Mouse (Mus musculus): ENCODE data around the gene Spcs2. TPM values are rescaled to one million over a fixed set of nuclear protein-coding genes. Genes with fewer than 3 reads are reported as not detected.
A peak's percentile ranks its signal among the peaks of the same experiment; 100 is the strongest.

Spcs2 gene
- polyA plus RNA-seq, 1 experiment: 101 TPM

DNA sequence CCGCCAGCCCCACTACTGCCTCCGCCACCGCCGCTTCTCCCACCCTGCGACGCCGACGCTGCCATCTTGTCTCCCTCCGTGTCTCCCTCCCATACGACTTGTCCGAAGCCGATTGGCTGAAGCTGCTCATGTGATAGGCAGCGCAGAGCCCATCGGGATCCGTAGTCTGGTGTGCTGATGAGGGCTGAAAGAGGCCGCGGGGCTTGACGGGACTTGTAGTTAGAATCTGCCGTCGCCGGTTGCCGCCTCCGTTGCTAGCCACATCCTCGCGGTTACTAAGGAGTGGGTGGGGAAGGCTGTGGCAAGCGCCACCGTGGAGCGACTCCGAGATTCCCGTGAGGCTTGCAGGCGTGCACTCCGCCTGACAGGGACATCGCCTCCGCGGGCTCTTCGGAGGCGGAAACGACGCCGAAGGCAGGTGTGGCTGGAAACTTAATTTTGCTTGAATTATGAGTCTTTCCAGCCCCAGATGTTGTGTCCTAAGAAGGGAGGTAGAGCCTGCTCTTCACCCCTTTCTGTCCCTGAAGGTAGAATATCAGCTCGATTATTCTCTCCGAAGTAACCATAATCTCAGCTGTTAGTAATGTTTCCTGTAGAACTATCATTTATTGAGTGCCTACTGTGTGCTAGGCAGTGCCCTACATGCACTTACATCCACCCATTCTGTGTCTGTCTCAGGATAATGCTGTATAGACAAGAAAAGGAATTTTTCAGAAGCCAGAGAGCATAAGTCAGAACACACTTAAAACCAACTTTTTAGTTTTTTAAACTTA, 4.3 kb downstream of the Spcs2 start, which contains the start of gene Xrra1:
TSS of gene Xrra1 (plus strand) at position 304 of the 773 bp plus-strand sequence.
- DNase-seq (ENCODE audit: low read depth): peak; percentile 100
- peak; percentile 77 for TF ChIP-seq POLR2A (IDR thresholded peaks at IDR 0.05; ENCODE audit: borderline replicate concordance, extremely low read depth, insufficient read depth, insufficient read length, poor library complexity, severe bottlenecking)
- TF ChIP-seq CTCF (IDR thresholded peaks at IDR 0.05; ENCODE audit: borderline replicate concordance, extremely low read depth, insufficient read depth, insufficient read length): no peak

GRCm38 (mm10) chr7:99858175-99858812, 5.0 kb downstream of the Spcs2 start:
- DNase-seq (ENCODE audit: low read depth): no peak
- TF ChIP-seq POLR2A (IDR thresholded peaks at IDR 0.05; ENCODE audit: borderline replicate concordance, extremely low read depth, insufficient read depth, insufficient read length, poor library complexity, severe bottlenecking) (no peak), CTCF (IDR thresholded peaks at IDR 0.05; ENCODE audit: borderline replicate concordance, extremely low read depth, insufficient read depth, insufficient read length) (no peak)

DNA sequence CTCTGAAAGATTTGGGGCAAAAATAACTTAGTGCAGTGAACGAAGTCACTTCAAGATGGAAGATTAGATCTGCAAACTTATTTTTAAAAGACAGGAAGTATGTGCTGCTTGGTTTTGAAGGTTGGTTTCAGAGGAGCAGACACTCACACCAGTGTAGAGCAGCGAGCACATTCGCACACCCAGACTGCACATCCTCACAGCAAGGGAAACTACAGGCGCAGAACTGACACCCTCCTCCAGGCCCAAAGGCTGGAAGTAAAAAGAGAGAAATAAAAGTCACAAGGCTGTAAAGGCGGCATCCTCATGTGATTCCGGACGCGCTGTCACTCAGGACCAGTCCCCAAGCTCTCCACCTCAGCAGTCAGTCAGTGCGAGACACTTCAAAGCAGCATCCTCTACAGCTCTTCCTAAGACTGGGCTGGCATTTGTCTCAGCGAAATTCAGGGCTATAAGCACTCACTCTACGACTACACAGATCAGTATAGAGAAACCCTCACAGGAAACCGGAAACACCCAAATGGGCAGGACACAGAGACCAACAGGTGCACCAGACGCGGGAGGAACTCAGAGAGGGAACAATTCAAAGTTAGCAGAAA, 6.9 kb downstream of the Spcs2 start:
- no peak for TF ChIP-seq CTCF (IDR thresholded peaks at IDR 0.05; ENCODE audit: borderline replicate concordance, extremely low read depth, insufficient read depth, insufficient read length)
- no peak for TF ChIP-seq POLR2A (IDR thresholded peaks at IDR 0.05; ENCODE audit: borderline replicate concordance, extremely low read depth, insufficient read depth, insufficient read length, poor library complexity, severe bottlenecking)
- no peak for DNase-seq (ENCODE audit: low read depth)

DNA sequence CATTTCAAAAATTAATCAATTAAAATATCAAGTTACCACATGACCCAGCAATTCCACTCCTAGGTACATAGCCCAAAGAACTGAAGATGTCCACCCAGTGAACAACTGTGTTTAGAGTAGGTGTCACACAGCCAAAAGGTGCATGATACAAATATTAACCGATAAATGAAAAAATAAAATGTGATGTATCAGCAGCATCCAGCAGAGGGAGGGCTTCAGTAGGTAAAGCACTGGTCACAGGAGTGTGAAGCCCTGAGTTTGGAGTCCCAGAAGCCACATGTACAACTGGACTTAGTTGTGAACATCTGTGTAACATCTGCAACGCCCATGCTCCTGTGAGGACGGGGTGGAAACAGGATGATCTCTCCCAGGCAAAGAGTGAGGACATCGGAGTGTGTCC, 9.0 kb downstream of the Spcs2 start:
- no peak for TF ChIP-seq POLR2A (IDR thresholded peaks at IDR 0.05; ENCODE audit: borderline replicate concordance, extremely low read depth, insufficient read depth, insufficient read length, poor library complexity, severe bottlenecking)
- no peak; the same call in 1 of the 2 replicates for TF ChIP-seq CTCF (IDR thresholded peaks at IDR 0.05; ENCODE audit: borderline replicate concordance, extremely low read depth, insufficient read depth, insufficient read length)
- no peak for DNase-seq (ENCODE audit: low read depth)

DNA sequence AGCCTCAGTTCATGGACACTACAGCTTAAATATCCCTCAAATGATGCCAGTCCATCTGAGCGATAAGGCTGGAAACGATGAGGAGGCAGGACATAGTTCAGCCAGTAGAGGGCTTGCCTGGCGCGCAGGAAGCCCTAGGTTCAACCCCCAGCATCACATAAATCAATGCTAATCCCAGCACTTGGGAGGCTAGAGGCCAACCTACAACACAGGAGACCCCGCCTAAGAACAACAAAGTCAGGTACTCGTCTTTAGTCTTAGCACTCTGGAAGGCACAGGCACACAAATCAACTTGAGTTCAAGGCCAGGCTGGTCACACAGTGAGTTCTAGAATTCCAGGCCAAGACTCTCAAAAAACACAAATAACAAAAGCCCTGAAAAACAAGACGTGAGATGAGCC, 9.9 kb downstream of the Spcs2 start:
- no peak for DNase-seq (ENCODE audit: low read depth)
- peak; percentile 18; the same call in 1 of the 2 replicates for TF ChIP-seq CTCF (IDR thresholded peaks at IDR 0.05; ENCODE audit: borderline replicate concordance, extremely low read depth, insufficient read depth, insufficient read length)
- TF ChIP-seq POLR2A (IDR thresholded peaks at IDR 0.05; ENCODE audit: borderline replicate concordance, extremely low read depth, insufficient read depth, insufficient read length, poor library complexity, severe bottlenecking): no peak

GRCm38 (mm10) chr7:99851618-99852017, 11.6 kb downstream of the Spcs2 start:
- DNase-seq (ENCODE audit: low read depth): no peak
- TF ChIP-seq POLR2A (IDR thresholded peaks at IDR 0.05; ENCODE audit: borderline replicate concordance, extremely low read depth, insufficient read depth, insufficient read length, poor library complexity, severe bottlenecking): no peak
- no peak for TF ChIP-seq CTCF (IDR thresholded peaks at IDR 0.05; ENCODE audit: borderline replicate concordance, extremely low read depth, insufficient read depth, insufficient read length)

DNA sequence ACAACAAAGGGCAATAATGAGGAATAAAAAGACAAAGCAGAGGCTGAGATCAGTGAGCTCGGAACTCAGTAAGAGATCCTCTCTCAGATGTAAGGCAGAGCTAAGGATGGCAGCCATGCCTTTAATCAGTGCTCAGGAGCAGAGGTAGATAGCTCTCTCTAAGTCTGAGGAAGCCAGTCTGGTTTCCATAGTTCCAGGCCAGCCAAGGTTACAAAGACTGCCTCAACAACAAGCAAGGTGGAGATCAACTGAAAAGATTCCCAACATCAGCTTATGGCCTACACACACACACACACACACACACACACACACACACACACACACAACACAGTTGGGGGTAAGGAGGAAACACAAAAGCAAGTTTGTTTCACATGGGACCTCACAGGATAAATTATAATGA, 12.1 kb downstream of the Spcs2 start:
- no peak for DNase-seq (ENCODE audit: low read depth)
- TF ChIP-seq POLR2A (IDR thresholded peaks at IDR 0.05; ENCODE audit: borderline replicate concordance, extremely low read depth, insufficient read depth, insufficient read length, poor library complexity, severe bottlenecking): no peak
- TF ChIP-seq CTCF (IDR thresholded peaks at IDR 0.05; ENCODE audit: borderline replicate concordance, extremely low read depth, insufficient read depth, insufficient read length): no peak

DNA sequence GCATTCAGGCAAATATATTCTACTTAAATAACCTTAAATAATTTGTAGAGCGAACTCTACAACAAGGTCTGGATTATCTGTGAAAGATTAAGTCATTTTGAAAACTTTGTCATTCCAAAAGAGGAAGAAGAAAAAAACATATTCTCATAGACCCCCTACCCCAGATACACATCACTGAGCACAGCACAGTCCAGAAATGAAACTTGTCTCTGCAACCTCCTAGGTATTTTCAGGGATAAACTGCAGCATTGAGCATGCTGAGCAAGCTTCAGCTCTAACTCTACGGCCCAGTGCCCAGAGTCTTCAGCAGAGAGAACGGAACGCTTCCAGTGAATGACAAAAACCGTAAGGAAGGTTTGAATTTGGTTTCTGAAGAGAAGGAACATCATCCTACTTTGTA, 12.7 kb downstream of the Spcs2 start:
- TF ChIP-seq CTCF (IDR thresholded peaks at IDR 0.05; ENCODE audit: borderline replicate concordance, extremely low read depth, insufficient read depth, insufficient read length) (no peak), POLR2A (IDR thresholded peaks at IDR 0.05; ENCODE audit: borderline replicate concordance, extremely low read depth, insufficient read depth, insufficient read length, poor library complexity, severe bottlenecking) (no peak)
- no peak for DNase-seq (ENCODE audit: low read depth)

DNA sequence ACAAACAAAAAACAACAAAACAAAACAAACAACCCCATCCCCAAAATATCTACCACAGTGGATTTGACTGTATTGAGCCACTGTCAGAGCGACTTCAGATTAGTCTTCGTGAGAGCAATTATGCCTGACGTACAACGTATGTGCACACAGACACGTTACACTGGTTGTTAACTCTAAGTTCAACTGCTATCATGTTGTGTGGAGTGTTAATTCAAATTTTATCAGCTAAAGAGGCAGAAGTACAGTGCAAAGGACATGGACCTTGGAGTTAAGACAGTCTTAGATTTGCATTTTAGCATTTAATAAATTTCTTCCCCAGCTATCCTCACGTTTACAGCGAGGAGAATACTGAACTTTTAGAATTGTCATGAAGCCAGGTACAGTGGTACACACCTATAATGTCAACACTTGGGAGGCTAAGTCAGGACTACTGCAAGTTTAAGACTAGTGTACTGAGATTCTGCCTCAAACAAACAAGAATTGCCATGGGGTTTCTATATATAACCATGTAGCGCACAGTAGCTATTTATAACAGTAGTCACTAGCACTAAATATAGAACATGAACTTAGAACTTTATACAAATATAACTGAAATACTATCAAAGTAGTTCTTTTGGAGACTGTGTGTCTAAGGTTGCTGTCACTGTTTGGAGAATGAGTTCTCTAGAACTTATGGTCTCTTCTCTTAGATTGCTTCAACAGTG, 17.6 kb downstream of the Spcs2 start:
- no peak for TF ChIP-seq CTCF (IDR thresholded peaks at IDR 0.05; ENCODE audit: borderline replicate concordance, extremely low read depth, insufficient read depth, insufficient read length)
- TF ChIP-seq POLR2A (IDR thresholded peaks at IDR 0.05; ENCODE audit: borderline replicate concordance, extremely low read depth, insufficient read depth, insufficient read length, poor library complexity, severe bottlenecking): no peak
- DNase-seq (ENCODE audit: low read depth): no peak

DNA sequence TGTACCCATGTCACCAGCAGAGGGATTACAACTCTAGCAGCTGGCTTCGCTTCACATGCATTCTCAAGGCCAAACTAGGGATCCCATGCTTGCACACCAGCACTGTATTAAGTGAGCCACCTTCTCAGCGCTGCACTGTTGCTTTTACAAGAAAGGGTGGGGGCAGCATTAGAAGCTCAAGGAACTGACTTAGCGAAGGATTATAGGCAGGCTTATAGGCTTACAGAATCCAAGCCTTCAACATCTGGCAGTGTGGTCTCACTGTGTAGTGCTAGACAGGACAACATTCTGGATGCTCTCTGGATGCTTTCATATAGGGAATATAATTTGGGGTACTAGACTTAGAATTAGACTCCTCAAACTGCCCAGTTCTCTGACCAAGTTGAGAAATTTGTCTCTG, 25.0 kb downstream of the Spcs2 start:
- no peak for TF ChIP-seq POLR2A (IDR thresholded peaks at IDR 0.05; ENCODE audit: borderline replicate concordance, extremely low read depth, insufficient read depth, insufficient read length, poor library complexity, severe bottlenecking)
- DNase-seq (ENCODE audit: low read depth): no peak
